Mouse (Mus musculus) testis, adult 2 months (tissue): ENCODE data around the gene Nup93.

Experiments used
- CTCF ChIP-seq: fragments of 200-500 bp; IDR thresholded peaks from 2 replicates; pipeline ENCODE4 v1.5.1; 2012; ENCODE audit warnings: low read depth, mild to moderate bottlenecking, inconsistent platforms, low read length, moderate library complexity; ENCODE audit not compliant: control insufficient read depth, insufficient read depth, insufficient replicate concordance
- POLR2A ChIP-seq: fragments of 200-500 bp; IDR thresholded peaks from 2 replicates; pipeline ENCODE4 v1.6.1; 2012; ENCODE audit warnings: low read depth, mild to moderate bottlenecking, inconsistent platforms, low read length, moderate library complexity; ENCODE audit not compliant: control insufficient read depth

GRCm38 (mm10) chr8:94292626-94293025, 78.3 kb downstream of the Nup93 start:
- TF ChIP-seq CTCF (no peak), POLR2A (no peak)
